Mouse (Mus musculus) heart, embryonic 12.5 days (tissue): ENCODE data around the gene Wdr5b. TPM values are rescaled to one million over a fixed set of nuclear protein-coding genes. Genes with fewer than 3 reads are reported as not detected.

Experiments
- ATAC-seq: fragments of 200-750 bp; cut with Nextera tagmentation; 2 replicates; pipeline ENCODE4 v1.8.0; 2017; ENCODE audit warnings: moderate TSS enrichment, moderate library complexity; ENCODE audit not compliant: insufficient number of reproducible peaks, low FRiP score
- H3K27ac ChIP-seq: fragments of 300-500 bp; sonication (generic); 2 replicates; pipeline ENCODE4 v1.5.1; 2016; ENCODE audit warnings: mild to moderate bottlenecking, moderate library complexity; ENCODE audit not compliant: poor library complexity, severe bottlenecking
- H3K27me3 ChIP-seq: fragments of 300-500 bp; sonication (generic); replicated peaks from 2 replicates; pipeline ENCODE4 v1.6.1; 2016; ENCODE audit warnings: mild to moderate bottlenecking, moderate library complexity
- H3K36me3 ChIP-seq: fragments of 300-500 bp; sonication (generic); 2 replicates; pipeline ENCODE4 v1.6.1; 2016; ENCODE audit warnings: mild to moderate bottlenecking, moderate library complexity
- H3K4me1 ChIP-seq: fragments of 300-500 bp; sonication (generic); replicated peaks from 2 replicates; pipeline ENCODE4 v1.6.1; 2016; ENCODE audit warnings: mild to moderate bottlenecking
- H3K4me2 ChIP-seq: fragments of 300-500 bp; sonication (generic); 2 replicates; pipeline ENCODE4 v1.6.1; 2016; ENCODE audit warnings: mild to moderate bottlenecking, moderate library complexity
- H3K4me3 ChIP-seq: fragments of 300-500 bp; sonication (generic); 2 replicates; pipeline ENCODE4 v1.5.1; 2016; ENCODE audit warnings: mild to moderate bottlenecking
- H3K9ac ChIP-seq: fragments of 300-500 bp; sonication (generic); 2 replicates; pipeline ENCODE4 v1.6.1; 2016; ENCODE audit warnings: mild to moderate bottlenecking, moderate library complexity
- H3K9me3 ChIP-seq: fragments of 300-500 bp; sonication (generic); replicated peaks from 2 replicates; pipeline ENCODE4 v1.6.1; 2016; ENCODE audit warnings: mild to moderate bottlenecking, moderate library complexity
- WGBS: fragments of 180-500 bp; shearing (Covaris S2); methylation state at CpG from one replicate; pipeline ENCODE4 v1.1.7; 2016; 5-methylcytosine and 5-hydroxymethylcytosine counted together
- polyA plus RNA-seq: library from polyadenylated mRNA; unstranded; fragments of >200 nt; fragmentation: Nextera tagmentation; extraction: Ambion mirVana; gene quantifications from 2 replicates; pipeline ENCODE4 v1.2.1, GENCODE M21; 2016

The Wdr5b gene
- polyA plus RNA-seq, 1 experiment from 2014 or later: 6.3 TPM

DNA sequence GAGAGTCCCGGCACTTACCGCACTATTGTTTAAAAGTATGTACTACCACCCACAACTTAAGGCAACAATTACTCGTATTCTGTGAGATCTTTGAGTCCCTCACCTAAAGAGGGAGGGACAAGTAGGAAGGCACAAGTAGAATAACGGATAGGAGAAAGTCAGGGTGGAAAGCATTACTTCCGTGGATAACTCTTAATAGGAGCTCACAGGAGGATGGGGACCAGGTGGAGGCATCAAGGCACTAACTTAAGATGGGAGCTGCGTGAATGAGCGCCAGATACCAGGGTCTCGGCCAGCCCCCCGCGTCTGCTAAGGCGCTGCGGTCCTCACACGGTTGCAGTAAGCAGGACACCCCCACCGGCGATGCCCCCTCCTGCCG lies 30.1 kb downstream of the Wdr5b start:
- 0% methylated on average over 16 of the region's 16 CpGs for WGBS
- H3K4me1 ChIP-seq: peaks cover 34% of the 10 kb centered on the region
- no peaks in the 10 kb centered on the region for H3K9me3 ChIP-seq
- peaks cover 15% of the 10 kb centered on the region for H3K36me3 ChIP-seq
- peak overlapping the region; percentile 95 for H3K4me3 ChIP-seq
- ATAC-seq: peak; percentile 19; the same call in 1 of the 2 replicates
- peak overlapping the region; percentile 67 for H3K4me2 ChIP-seq
- H3K27ac ChIP-seq: peak overlapping the region; percentile 100
- H3K27me3 ChIP-seq: no peaks in the 10 kb centered on the region
- H3K9ac ChIP-seq: peak overlapping the region; percentile 94

GRCm38 (mm10) chr16:36071450-36072379 lies 30.7 kb downstream of the Wdr5b start, which contains the start of the genes Fam162a and Ccdc58:
Gene Fam162a, minus strand, starts transcription at chr16:36071594.
Gene Ccdc58, plus strand, starts transcription at chr16:36071685.
- WGBS: under 1% methylated on average over 79 of the region's 81 CpGs
- peak; percentile 94 for ATAC-seq

GRCm38 (mm10) chr16:36072410-36073011 lies 31.5 kb downstream of the Wdr5b start:
- H3K4me3 ChIP-seq: peak overlapping the region; percentile 95
- no peak for ATAC-seq
- peak overlapping the region; percentile 67 for H3K4me2 ChIP-seq
- no peaks in the 10 kb centered on the region for H3K27me3 ChIP-seq
- WGBS: 24% methylated on average over 8 of the region's 8 CpGs
- H3K4me1 ChIP-seq: peaks cover 22% of the 10 kb centered on the region
- peaks cover 6% of the 10 kb centered on the region for H3K36me3 ChIP-seq
- H3K27ac ChIP-seq: peak overlapping the region; percentile 100
- H3K9ac ChIP-seq: peak overlapping the region; percentile 94
- no peaks in the 10 kb centered on the region for H3K9me3 ChIP-seq

More at GRCm38 (mm10) chr16:36071450-36072379, 30.7 kb downstream of the Wdr5b start, which contains the start of the genes Fam162a and Ccdc58:
- Histone ChIP-seq H3K9me3 (no peaks in the 10 kb centered on the region), H3K36me3 (peaks cover 14% of the 10 kb centered on the region), H3K4me3 (peak within 1 kb of the TSS; percentile 95), H3K4me1 (peaks cover 30% of the 10 kb centered on the region), H3K9ac (peak within 1 kb of the TSS; percentile 94), H3K27me3 (no peaks in the 10 kb centered on the region), H3K27ac (peak within 1 kb of the TSS; percentile 100), H3K4me2 (peak within 1 kb of the TSS; percentile 70)

- no peak for ATAC-seq
- Histone ChIP-seq H3K4me1 (peaks cover under 1% of the 10 kb centered on the region), H3K36me3 (peaks cover 3% of the 10 kb centered on the region), H3K9ac (no peak overlapping the region), H3K27me3 (no peaks in the 10 kb centered on the region), H3K4me3 (no peak overlapping the region), H3K4me2 (no peak overlapping the region), H3K27ac (no peak overlapping the region), H3K9me3 (no peaks in the 10 kb centered on the region)
- WGBS: 89% methylated on average over 3 of the region's 3 CpGs
Observed at GRCm38 (mm10) chr16:36074772-36075171, 33.8 kb downstream of the Wdr5b start.

GRCm38 (mm10) chr16:36079916-36080315 lies 38.9 kb downstream of the Wdr5b start:
- Histone ChIP-seq H3K4me1 (no peaks in the 10 kb centered on the region), H3K4me2 (no peak overlapping the region), H3K27me3 (no peaks in the 10 kb centered on the region), H3K36me3 (peaks cover 26% of the 10 kb centered on the region), H3K9ac (no peak overlapping the region), H3K4me3 (no peak overlapping the region), H3K27ac (no peak overlapping the region), H3K9me3 (no peaks in the 10 kb centered on the region)
- no peak for ATAC-seq
- 93% methylated on average over 3 of the region's 3 CpGs for WGBS

- H3K4me1 ChIP-seq: no peaks in the 10 kb centered on the region
- H3K27ac ChIP-seq: no peak overlapping the region
- no peak overlapping the region for H3K4me3 ChIP-seq
- H3K27me3 ChIP-seq: no peaks in the 10 kb centered on the region
- peak; percentile 66 for ATAC-seq
- H3K4me2 ChIP-seq: no peak overlapping the region
- peaks cover 76% of the 10 kb centered on the region for H3K36me3 ChIP-seq
- 69% methylated on average over 4 of the region's 4 CpGs for WGBS
- H3K9me3 ChIP-seq: no peaks in the 10 kb centered on the region
- no peak overlapping the region for H3K9ac ChIP-seq
Observed at GRCm38 (mm10) chr16:36087846-36088245, 46.9 kb downstream of the Wdr5b start.

- ATAC-seq: no peak
- no peak overlapping the region; the same call in 1 of the 2 replicates for H3K27ac ChIP-seq
- no peaks in the 10 kb centered on the region for H3K4me1 ChIP-seq
- no peaks in the 10 kb centered on the region for H3K27me3 ChIP-seq
- peaks cover 70% of the 10 kb centered on the region for H3K36me3 ChIP-seq
- H3K9me3 ChIP-seq: no peaks in the 10 kb centered on the region
- 77% methylated on average over 7 of the region's 7 CpGs for WGBS
- H3K4me2 ChIP-seq: no peak overlapping the region
- no peak overlapping the region for H3K4me3 ChIP-seq
- no peak overlapping the region for H3K9ac ChIP-seq
Observed at GRCm38 (mm10) chr16:36089065-36089464, 48.1 kb downstream of the Wdr5b start.

- no peak overlapping the region for H3K27ac ChIP-seq
- H3K4me2 ChIP-seq: no peak overlapping the region
- ATAC-seq: no peak
- 87% methylated on average over 8 of the region's 8 CpGs for WGBS
- H3K9ac ChIP-seq: no peak overlapping the region
- no peaks in the 10 kb centered on the region for H3K4me1 ChIP-seq
- no peak overlapping the region for H3K4me3 ChIP-seq
- peaks cover 65% of the 10 kb centered on the region for H3K36me3 ChIP-seq
- H3K9me3 ChIP-seq: no peaks in the 10 kb centered on the region
- H3K27me3 ChIP-seq: no peaks in the 10 kb centered on the region
Observed at GRCm38 (mm10) chr16:36089850-36090616, 49.0 kb downstream of the Wdr5b start.

DNA sequence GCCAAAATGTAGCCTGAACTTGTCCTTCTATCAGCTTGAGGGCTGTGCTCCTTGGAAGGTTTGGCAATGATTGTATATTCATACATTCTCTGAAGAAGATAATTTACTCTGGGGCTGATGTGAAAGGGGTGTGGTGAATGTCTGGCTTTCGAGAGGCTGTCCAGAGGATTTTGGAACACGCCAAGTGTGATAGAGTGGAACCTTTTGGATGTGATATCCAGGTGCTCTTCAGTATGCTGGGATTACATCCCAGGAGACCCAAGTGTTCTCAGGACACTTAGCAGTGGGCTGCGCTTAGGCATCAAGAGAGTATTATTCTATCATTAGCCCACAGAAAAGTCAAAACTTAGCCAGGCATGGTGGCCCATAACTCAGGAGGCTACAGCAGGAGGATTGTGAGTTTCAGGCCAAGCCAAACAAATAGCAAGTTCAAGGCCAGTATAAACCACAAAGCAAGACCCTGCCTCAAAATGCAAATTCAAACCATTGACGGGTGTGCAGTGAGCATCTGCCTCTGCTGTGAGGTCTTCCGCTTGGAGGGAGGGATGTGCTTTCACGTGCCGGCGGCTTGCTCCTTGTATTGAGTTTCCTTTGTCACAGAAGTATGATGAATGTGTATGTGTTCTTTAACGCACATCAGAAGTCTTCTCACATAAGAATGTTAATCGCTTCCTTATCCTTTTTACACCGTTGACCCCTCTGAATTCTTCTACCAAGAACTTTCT lies 50.0 kb downstream of the Wdr5b start:
- Histone ChIP-seq H3K9ac (no peak overlapping the region), H3K4me2 (no peak overlapping the region), H3K27ac (no peak overlapping the region), H3K4me1 (no peaks in the 10 kb centered on the region), H3K4me3 (no peak overlapping the region), H3K9me3 (no peaks in the 10 kb centered on the region), H3K27me3 (no peaks in the 10 kb centered on the region), H3K36me3 (peaks cover 59% of the 10 kb centered on the region)
- no peak for ATAC-seq
- WGBS: 91% methylated on average over 11 of the region's 11 CpGs
